Mouse (Mus musculus) spleen, adult 2 months (tissue): ENCODE measurements around the gene Ccdc97.

ENCODE experiments used
- CTCF ChIP-seq: fragments of 200-500 bp; IDR thresholded peaks from 2 replicates; pipeline ENCODE4 v1.5.1; 2011; ENCODE audit warnings: mild to moderate bottlenecking, inconsistent platforms; ENCODE audit not compliant: insufficient read depth, insufficient read length, insufficient replicate concordance; ENCODE audit errors: extremely low read depth
- POLR2A ChIP-seq: fragments of 200-500 bp; IDR thresholded peaks from 2 replicates; pipeline ENCODE4 v1.6.1; 2011; ENCODE audit warnings: low read depth, low read length, inconsistent platforms

DNA sequence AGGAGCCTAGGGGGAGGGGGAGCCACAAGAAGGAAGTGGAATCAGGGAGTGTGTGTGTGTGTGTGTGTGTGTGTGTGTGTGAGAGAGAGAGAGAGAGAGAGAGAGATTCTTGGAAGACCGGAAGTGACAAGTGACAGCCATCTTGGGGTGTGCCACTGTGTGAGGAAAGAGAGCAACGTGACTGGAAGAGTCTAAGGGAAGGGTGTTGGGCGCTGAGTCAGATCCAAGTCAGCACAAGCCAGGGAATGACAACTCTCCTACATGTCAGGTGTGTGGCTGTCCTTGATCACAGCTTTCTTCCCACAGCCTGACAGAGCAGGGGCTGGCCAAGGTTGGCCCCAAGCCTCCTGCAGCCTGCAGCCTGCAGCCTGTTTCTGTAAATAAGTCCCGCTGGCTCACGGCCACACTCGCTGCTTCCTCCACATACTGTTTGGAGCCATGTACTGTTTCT lies 13.1 kb downstream of the Ccdc97 start:
- no peak for TF ChIP-seq POLR2A
- TF ChIP-seq CTCF: no peak
